Mouse (Mus musculus): Measurements from ENCODE around the gene Gm39566. TPM values are rescaled to one million over a fixed set of nuclear protein-coding genes. Genes with fewer than 3 reads are reported as not detected.

Gm39566 gene
- polyA plus RNA-seq, 1 experiment: not detected

GRCm38 (mm10) chr11:69802648-69803105 is 12.4 kb downstream of the Gm39566 start:
- peaks cover 52% of the 10 kb centered on the region for H3K4me1 ChIP-seq (ENCODE audit: control insufficient read depth)
- H3K36me3 ChIP-seq (ENCODE audit: control insufficient read depth): no peaks in the 10 kb centered on the region
- TF ChIP-seq GATA1 (IDR thresholded peaks at IDR 0.05; ENCODE audit: low read length): no peak
- no peak for TF ChIP-seq TAL1 (IDR thresholded peaks at IDR 0.05; ENCODE audit: low read length)
- H3K27me3 ChIP-seq (ENCODE audit: control insufficient read depth): peaks cover 100% of the 10 kb centered on the region
- peak overlapping the region; percentile 48 for H3K4me3 ChIP-seq (replicated peaks)
- H3K9me3 ChIP-seq (ENCODE audit: control insufficient read depth, low read length): peaks cover 46% of the 10 kb centered on the region

- Histone ChIP-seq H3K4me1 (ENCODE audit: control insufficient read depth) (peaks cover 52% of the 10 kb centered on the region), H3K4me3 (replicated peaks) (peak within 1 kb of the TSS; percentile 48), H3K27me3 (ENCODE audit: control insufficient read depth) (peaks cover 100% of the 10 kb centered on the region), H3K9me3 (ENCODE audit: control insufficient read depth, low read length) (peaks cover 45% of the 10 kb centered on the region), H3K36me3 (ENCODE audit: control insufficient read depth) (no peaks in the 10 kb centered on the region)
- TF ChIP-seq TAL1 (IDR thresholded peaks at IDR 0.05; ENCODE audit: low read length): no peak
- no peak for TF ChIP-seq GATA1 (IDR thresholded peaks at IDR 0.05; ENCODE audit: low read length)
Observed at GRCm38 (mm10) chr11:69801379-69801977, 13.6 kb downstream of the Gm39566 start, which contains the start of gene Fgf11. Fgf11 (minus strand) TSS chr11:69801857.

- no peak for TF ChIP-seq TAL1 (IDR thresholded peaks at IDR 0.05; ENCODE audit: low read length)
- no peak for TF ChIP-seq GATA1 (IDR thresholded peaks at IDR 0.05; ENCODE audit: low read length)
- H3K36me3 ChIP-seq (ENCODE audit: control insufficient read depth): no peaks in the 10 kb centered on the region
- peaks cover 45% of the 10 kb centered on the region for H3K9me3 ChIP-seq (ENCODE audit: control insufficient read depth, low read length)
- H3K27me3 ChIP-seq (ENCODE audit: control insufficient read depth): peaks cover 100% of the 10 kb centered on the region
- H3K4me3 ChIP-seq (replicated peaks): no peak overlapping the region
- peaks cover 57% of the 10 kb centered on the region for H3K4me1 ChIP-seq (ENCODE audit: control insufficient read depth)
Observed at GRCm38 (mm10) chr11:69800392-69801197, 14.5 kb downstream of the Gm39566 start.

- Histone ChIP-seq H3K27me3 (ENCODE audit: control insufficient read depth) (peaks cover 95% of the 10 kb centered on the region), H3K4me1 (ENCODE audit: control insufficient read depth) (peaks cover 59% of the 10 kb centered on the region), H3K36me3 (ENCODE audit: control insufficient read depth) (no peaks in the 10 kb centered on the region), H3K4me3 (replicated peaks) (no peak overlapping the region), H3K9me3 (ENCODE audit: control insufficient read depth, low read length) (peaks cover 45% of the 10 kb centered on the region)
- TF ChIP-seq GATA1 (IDR thresholded peaks at IDR 0.05; ENCODE audit: low read length): no peak
- no peak for TF ChIP-seq TAL1 (IDR thresholded peaks at IDR 0.05; ENCODE audit: low read length)
Observed at GRCm38 (mm10) chr11:69800138-69800391, 15.0 kb downstream of the Gm39566 start.

GRCm38 (mm10) chr11:69799394-69800137 is 15.5 kb downstream of the Gm39566 start:
- peaks cover 45% of the 10 kb centered on the region for H3K9me3 ChIP-seq (ENCODE audit: control insufficient read depth, low read length)
- H3K27me3 ChIP-seq (ENCODE audit: control insufficient read depth): peaks cover 90% of the 10 kb centered on the region
- H3K36me3 ChIP-seq (ENCODE audit: control insufficient read depth): no peaks in the 10 kb centered on the region
- TF ChIP-seq GATA1 (IDR thresholded peaks at IDR 0.05; ENCODE audit: low read length) (no peak), TAL1 (IDR thresholded peaks at IDR 0.05; ENCODE audit: low read length) (no peak)
- no peak overlapping the region for H3K4me3 ChIP-seq (replicated peaks)
- peaks cover 58% of the 10 kb centered on the region for H3K4me1 ChIP-seq (ENCODE audit: control insufficient read depth)

- Histone ChIP-seq H3K9me3 (ENCODE audit: control insufficient read depth, low read length) (peaks cover 32% of the 10 kb centered on the region), H3K4me1 (ENCODE audit: control insufficient read depth) (peaks cover 42% of the 10 kb centered on the region), H3K27me3 (ENCODE audit: control insufficient read depth) (peaks cover 86% of the 10 kb centered on the region), H3K36me3 (ENCODE audit: control insufficient read depth) (no peaks in the 10 kb centered on the region), H3K4me3 (replicated peaks) (no peak overlapping the region)
- TF ChIP-seq GATA1 (IDR thresholded peaks at IDR 0.05; ENCODE audit: low read length) (no peak), TAL1 (IDR thresholded peaks at IDR 0.05; ENCODE audit: low read length) (no peak)
Observed at GRCm38 (mm10) chr11:69797924-69798323, 17.2 kb downstream of the Gm39566 start.

GRCm38 (mm10) chr11:69795983-69796435 is 19.1 kb downstream of the Gm39566 start:
- peaks cover 14% of the 10 kb centered on the region; the same call in 1 of the 2 replicates for H3K9me3 ChIP-seq (ENCODE audit: control insufficient read depth, low read length)
- TF ChIP-seq GATA1 (IDR thresholded peaks at IDR 0.05; ENCODE audit: low read length) (no peak), TAL1 (IDR thresholded peaks at IDR 0.05; ENCODE audit: low read length) (no peak)
- peaks cover 78% of the 10 kb centered on the region for H3K27me3 ChIP-seq (ENCODE audit: control insufficient read depth)
- peaks cover 29% of the 10 kb centered on the region for H3K4me1 ChIP-seq (ENCODE audit: control insufficient read depth)
- H3K4me3 ChIP-seq (replicated peaks): peak overlapping the region; percentile 63
- no peaks in the 10 kb centered on the region for H3K36me3 ChIP-seq (ENCODE audit: control insufficient read depth)

- Histone ChIP-seq H3K27me3 (ENCODE audit: control insufficient read depth) (peaks cover 74% of the 10 kb centered on the region), H3K9me3 (ENCODE audit: control insufficient read depth, low read length) (peaks cover 9% of the 10 kb centered on the region; the same call in 1 of the 2 replicates), H3K36me3 (ENCODE audit: control insufficient read depth) (no peaks in the 10 kb centered on the region), H3K4me3 (replicated peaks) (peak within 1 kb of the TSS; percentile 63), H3K4me1 (ENCODE audit: control insufficient read depth) (peaks cover 24% of the 10 kb centered on the region)
- TF ChIP-seq TAL1 (IDR thresholded peaks at IDR 0.05; ENCODE audit: low read length): no peak
Observed at GRCm38 (mm10) chr11:69795168-69795982, 19.7 kb downstream of the Gm39566 start, which contains the start of gene Chrnb1. Chrnb1 (minus strand) TSS chr11:69795943.

Measured in erythroblast, embryonic 14.5 days (primary cell).